Mouse (Mus musculus) layer of hippocampus, adult 6 months (tissue): ENCODE results near the gene Psmd9. TPM values are rescaled to one million over a fixed set of nuclear protein-coding genes. Genes with fewer than 3 reads are reported as not detected.

Source experiments
- long read RNA-seq, 2 experiments: library from polyadenylated mRNA; unstranded; transcript quantifications; one replicate each; pipeline ENCODE4 v2.0.0; 2019 to 2020
- polyA plus RNA-seq: library from polyadenylated mRNA; unstranded; fragments of <200 nt; fragmentation: Nextera tagmentation; gene quantifications from 2 replicates; pipeline ENCODE4 v1.2.3, GENCODE M21; 2021

Psmd9 gene
- 45.6 and 47.6 TPM in 2 replicates for polyA plus RNA-seq
- long read RNA-seq, experiment 1, transcript Psmd9-201 (6 exons, 2,597 nt), result major isoform, 53 of 64 reads
- long read RNA-seq, experiment 1, partial matches to known transcripts, result 5 of 64 reads
- long read RNA-seq, experiment 1, other reads (novel, unspliced or antisense), result 4 of 64 reads
- long read RNA-seq, experiment 2, transcript Psmd9-201 (6 exons, 2,597 nt), result major isoform, 130 of 147 reads
- long read RNA-seq, experiment 2, partial matches to known transcripts, result 9 of 147 reads
- long read RNA-seq, experiment 2, other reads (novel, unspliced or antisense), result 6 of 147 reads

DNA sequence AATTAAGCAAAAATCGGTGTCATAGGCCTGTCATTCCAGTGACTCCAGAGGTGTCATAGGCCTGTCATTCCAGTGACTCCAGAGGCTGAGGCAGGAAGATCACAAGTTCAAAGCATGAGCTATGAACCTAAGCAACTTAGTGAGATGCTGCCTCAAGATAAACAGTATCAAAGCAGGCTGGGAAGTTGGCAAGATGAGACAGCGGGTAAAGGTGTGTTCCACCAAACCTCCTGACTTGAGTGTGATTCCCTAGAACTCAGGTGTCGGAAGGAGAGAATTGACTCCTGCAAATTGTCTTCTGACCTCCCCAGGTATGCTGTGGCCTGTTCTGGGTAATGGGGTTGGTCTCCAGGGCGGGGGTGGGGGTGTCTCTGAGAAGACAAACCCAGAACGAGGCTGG, at the start of gene Psmd9:
Gene Psmd9 (plus strand): TSS at position 130 of the 400 bp plus-strand sequence.

DNA sequence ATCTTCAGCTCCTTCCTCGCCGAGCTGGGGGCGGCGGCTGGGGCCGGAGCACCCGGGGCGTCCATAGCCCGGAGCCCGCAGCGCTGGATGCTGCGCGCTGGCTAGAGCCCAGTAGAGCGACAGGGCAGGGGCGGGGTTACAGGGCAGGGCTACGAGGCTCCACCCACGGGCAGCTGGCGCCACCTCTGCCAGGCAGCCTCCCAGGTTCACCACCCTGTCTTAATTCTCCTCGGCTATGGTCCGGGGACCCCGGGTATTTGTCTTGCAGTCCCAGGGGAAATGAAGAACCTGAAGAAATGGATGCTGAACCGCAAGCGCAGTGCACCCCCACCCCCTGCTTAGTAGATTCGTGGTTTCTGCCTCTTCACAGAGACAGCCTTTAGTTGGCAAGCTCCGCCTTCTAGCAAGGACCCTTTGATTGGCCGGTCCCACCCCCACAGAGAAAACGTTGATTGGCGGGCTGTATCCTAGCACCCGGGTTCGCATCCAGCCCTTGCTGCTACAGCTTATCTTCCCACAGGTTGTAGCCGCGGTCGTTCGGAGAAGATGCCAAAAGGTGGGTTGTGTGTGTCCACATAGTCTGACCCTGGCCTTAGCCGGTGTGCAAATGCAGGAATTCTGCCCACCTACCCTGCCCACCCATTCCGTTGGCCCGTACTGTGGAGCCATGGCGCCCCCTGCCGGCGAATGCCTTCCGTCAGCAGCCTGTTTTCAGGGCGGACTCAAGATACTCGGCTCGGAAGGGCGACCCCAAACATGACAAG, 36.7 kb upstream of the Psmd9 start, which contains the start of gene Rhof:
Gene Rhof (minus strand): TSS at position 385 of the 764 bp plus-strand sequence.

GRCm38 (mm10) chr5:123142161-123143157, 26.8 kb upstream of the Psmd9 start, which contains the start of gene Setd1b:
TSS of gene Setd1b (plus strand) at chr5:123142193.

GRCm38 (mm10) chr5:123182651-123183050, 13.4 kb downstream of the Psmd9 start, which contains the start of gene Hpd:
TSS of gene Hpd (minus strand) at chr5:123182727.

GRCm38 (mm10) chr5:123251834-123252233, 82.6 kb downstream of the Psmd9 start, which contains the start of gene Wdr66:
TSS of gene Wdr66 (plus strand) at chr5:123252102.

Other genes starting within 250 kb of the Psmd9 start
- gene Kdm2b, start 179.6 kb upstream of the Psmd9 start, polyA plus RNA-seq, result 5.6 and 6.3 TPM in 2 replicates
- 3.6 and 4.5 TPM in 2 replicates for gene Orai1, start 154.3 kb upstream of the Psmd9 start, polyA plus RNA-seq
- gene Morn3, start 122.4 kb upstream of the Psmd9 start, polyA plus RNA-seq, result 3.0 and 3.4 TPM in 2 replicates
- gene Tmem120b, start 101.0 kb upstream of the Psmd9 start, polyA plus RNA-seq, result 6.7 and 6.8 TPM in 2 replicates
- gene Rhof, start 36.7 kb upstream of the Psmd9 start, polyA plus RNA-seq, result 30.2 and 33.5 TPM in 2 replicates
- gene Setd1b, start 27.2 kb upstream of the Psmd9 start, polyA plus RNA-seq, result 2.7 and 3.4 TPM in 2 replicates
- not detected in 2 replicates for gene Hpd, start 13.3 kb downstream of the Psmd9 start, polyA plus RNA-seq
- gene Wdr66, start 82.7 kb downstream of the Psmd9 start, polyA plus RNA-seq, result 0.54 and 0.68 TPM in 2 replicates
- gene Bcl7a, start 174.4 kb downstream of the Psmd9 start, polyA plus RNA-seq, result 13.1 and 13.8 TPM in 2 replicates
- 4.1 and 6.3 TPM in 2 replicates for gene Mlxip, start 225.4 kb downstream of the Psmd9 start, polyA plus RNA-seq